Mouse (Mus musculus): ENCODE measurements at regions not wholly inside any gene's neighbourhood (a gene's known extent, or its start where the extent isn't known, plus 50 kb on each side); places are given as distances from the start of the nearest gene placed in this dataset.

GRCm38 (mm10) chr13:88144591-88144990, 676.7 kb upstream of the Edil3 start:
- DNase-seq (ENCODE audit: low spot score in 2 of 2), result no peak

- peak; percentile 2 to 20 for DNase-seq (ENCODE audit: low spot score in 2 of 2)
Observed at GRCm38 (mm10) chr13:88186579-88186978, 634.7 kb upstream of the Edil3 start.

- DNase-seq (ENCODE audit: low spot score in 2 of 2), result no peak
Observed at GRCm38 (mm10) chr13:88201717-88202323, 619.5 kb upstream of the Edil3 start.

- DNase-seq (ENCODE audit: low spot score in 2 of 2), result no peak
Observed at GRCm38 (mm10) chr13:88240448-88240847, 580.8 kb upstream of the Edil3 start.

Data from left cerebral cortex, adult 9 months (tissue).